Mouse (Mus musculus): ENCODE measurements around the gene Med13l.

- TF ChIP-seq JUND (conservative IDR thresholded peaks at IDR 0.05; ENCODE audit: low read depth, low read length) (no peak), MXI1 (IDR thresholded peaks at IDR 0.05; ENCODE audit: low read depth, low read length) (no peak), MAX (IDR thresholded peaks at IDR 0.05; ENCODE audit: low read length) (no peak), CTCF (conservative IDR thresholded peaks at IDR 0.05 in 1 of 2, IDR thresholded peaks at IDR 0.05 in 1 of 2; ENCODE audit: low read depth in 2 of 2, low read length in 2 of 2) (no peak), GABPA (IDR thresholded peaks at IDR 0.05; ENCODE audit: insufficient replicate concordance, low read depth, low read length) (no peak)
Observed at GRCm38 (mm10) chr5:118588381-118588925, 28.0 kb downstream of the Med13l start.
